Mouse (Mus musculus): ENCODE measurements around the gene Myo6.
A peak's percentile ranks its signal among the peaks of the same experiment; 100 is the strongest.

Myo6 gene

GRCm38 (mm10) chr9:80164611-80165474 is at the start of gene Myo6:
Gene Myo6, plus strand, starts transcription at chr9:80165031.
- DNase-seq (ENCODE audit: low spot score): peak; percentile 91

- DNase-seq (ENCODE audit: low spot score): no peak
Observed at GRCm38 (mm10) chr9:80145992-80146587, 18.7 kb upstream of the Myo6 start.

- DNase-seq (ENCODE audit: low spot score): no peak
Observed at GRCm38 (mm10) chr9:80149594-80149993, 15.2 kb upstream of the Myo6 start.

- DNase-seq (ENCODE audit: low spot score): peak; percentile 36
Observed at GRCm38 (mm10) chr9:80155277-80155676, 9.6 kb upstream of the Myo6 start.

- no peak for DNase-seq (ENCODE audit: low spot score)
Observed at GRCm38 (mm10) chr9:80156780-80157179, 8.1 kb upstream of the Myo6 start.

GRCm38 (mm10) chr9:80157840-80158465 is 6.9 kb upstream of the Myo6 start:
- no peak for DNase-seq (ENCODE audit: low spot score)

- DNase-seq (ENCODE audit: low spot score): no peak
Observed at GRCm38 (mm10) chr9:80158937-80159336, 5.9 kb upstream of the Myo6 start.

GRCm38 (mm10) chr9:80161451-80161850 is 3.4 kb upstream of the Myo6 start:
- DNase-seq (ENCODE audit: low spot score): no peak

GRCm38 (mm10) chr9:80163126-80163723 is 1.6 kb upstream of the Myo6 start:
- DNase-seq (ENCODE audit: low spot score): no peak

- no peak for DNase-seq (ENCODE audit: low spot score)
Observed at GRCm38 (mm10) chr9:80164191-80164590, 640 bp upstream of the Myo6 start.

GRCm38 (mm10) chr9:80165690-80166089 is 859 bp downstream of the Myo6 start:
- DNase-seq (ENCODE audit: low spot score): no peak

- no peak for DNase-seq (ENCODE audit: low spot score)
Observed at GRCm38 (mm10) chr9:80166425-80166824, 1.6 kb downstream of the Myo6 start.

- no peak for DNase-seq (ENCODE audit: low spot score)
Observed at GRCm38 (mm10) chr9:80167089-80167488, 2.3 kb downstream of the Myo6 start.

GRCm38 (mm10) chr9:80169551-80169950 is 4.7 kb downstream of the Myo6 start:
- no peak for DNase-seq (ENCODE audit: low spot score)

- DNase-seq (ENCODE audit: low spot score): no peak
Observed at GRCm38 (mm10) chr9:80171241-80171640, 6.4 kb downstream of the Myo6 start.

GRCm38 (mm10) chr9:80172396-80173222 is 7.8 kb downstream of the Myo6 start:
- no peak for DNase-seq (ENCODE audit: low spot score)

GRCm38 (mm10) chr9:80173629-80174028 is 8.8 kb downstream of the Myo6 start:
- DNase-seq (ENCODE audit: low spot score): peak; percentile 66

- no peak for DNase-seq (ENCODE audit: low spot score)
Observed at GRCm38 (mm10) chr9:80176696-80177478, 12.1 kb downstream of the Myo6 start.

GRCm38 (mm10) chr9:80178670-80179069 is 13.8 kb downstream of the Myo6 start:
- no peak for DNase-seq (ENCODE audit: low spot score)

- no peak for DNase-seq (ENCODE audit: low spot score)
Observed at GRCm38 (mm10) chr9:80179688-80180087, 14.9 kb downstream of the Myo6 start.

GRCm38 (mm10) chr9:80180771-80181170 is 15.9 kb downstream of the Myo6 start:
- no peak for DNase-seq (ENCODE audit: low spot score)

All from ovary, adult 18-20 months (tissue).